Mouse (Mus musculus): ENCODE data around the gene Plcxd2. TPM values are rescaled to one million over a fixed set of nuclear protein-coding genes. Genes with fewer than 3 reads are reported as not detected.
A peak's percentile ranks its signal among the peaks of the same experiment; 100 is the strongest.

Plcxd2 gene
- polyA plus RNA-seq, 1 experiment from 2014 or later = 6.6 TPM

- no peak overlapping the region for H3K27ac ChIP-seq (ENCODE audit: low read depth)
- no peaks in the 10 kb centered on the region for H3K9me3 ChIP-seq (ENCODE audit: low read length)
- no peak overlapping the region for H3K9ac ChIP-seq (replicated peaks)
- H3K27me3 ChIP-seq (ENCODE audit: insufficient read depth, low read length) = no peaks in the 10 kb centered on the region
- no peak overlapping the region for H3K4me2 ChIP-seq (ENCODE audit: low read depth, low read length)
- no peak overlapping the region for H3K4me3 ChIP-seq (ENCODE audit: low read depth, low read length)
- TF ChIP-seq CTCF (IDR thresholded peaks at IDR 0.05; ENCODE audit: low read depth) (no peak), EP300 (IDR thresholded peaks at IDR 0.05; ENCODE audit: low read depth) (no peak)
- DNase-seq (no peak), ATAC-seq (no peak)
- H3K36me3 ChIP-seq (replicated peaks; ENCODE audit: insufficient read depth, low read length) = peaks cover 3% of the 10 kb centered on the region; the same call in 1 of the 2 replicates
- WGBS (ENCODE audit: insufficient replicate concordance) = 61% methylated on average over 8 of the region's 8 CpGs
- H3K4me1 ChIP-seq (ENCODE audit: insufficient read depth) = 0 out of 2 replicates have a peak, but pooled peaks cover 5% of the 10 kb centered on the region
Observed at GRCm38 (mm10) chr16:45963837-45964236, 46.2 kb downstream of the Plcxd2 start.

- DNase-seq = no peak
- Histone ChIP-seq H3K9me3 (ENCODE audit: low read length) (no peaks in the 10 kb centered on the region), H3K4me1 (ENCODE audit: insufficient read depth) (0 out of 2 replicates have a peak, but pooled peaks cover 5% of the 10 kb centered on the region), H3K36me3 (replicated peaks; ENCODE audit: insufficient read depth, low read length) (peaks cover 3% of the 10 kb centered on the region; the same call in 1 of the 2 replicates), H3K4me2 (ENCODE audit: low read depth, low read length) (no peak overlapping the region), H3K27me3 (ENCODE audit: insufficient read depth, low read length) (no peaks in the 10 kb centered on the region), H3K4me3 (ENCODE audit: low read depth, low read length) (no peak overlapping the region), H3K9ac (replicated peaks) (no peak overlapping the region), H3K27ac (ENCODE audit: low read depth) (no peak overlapping the region)
- 54% methylated on average over 5 of the region's 5 CpGs for WGBS (ENCODE audit: insufficient replicate concordance)
- no peak for ATAC-seq
- no peak for TF ChIP-seq CTCF (IDR thresholded peaks at IDR 0.05; ENCODE audit: low read depth)
- no peak for TF ChIP-seq EP300 (IDR thresholded peaks at IDR 0.05; ENCODE audit: low read depth)
Observed at GRCm38 (mm10) chr16:45963088-45963487, 46.9 kb downstream of the Plcxd2 start.

GRCm38 (mm10) chr16:45960978-45961377 lies 49.0 kb downstream of the Plcxd2 start:
- Histone ChIP-seq H3K4me2 (ENCODE audit: low read depth, low read length) (no peak overlapping the region), H3K4me1 (ENCODE audit: insufficient read depth) (0 out of 2 replicates have a peak, but pooled peaks cover 2% of the 10 kb centered on the region), H3K4me3 (ENCODE audit: low read depth, low read length) (no peak overlapping the region), H3K9me3 (ENCODE audit: low read length) (no peaks in the 10 kb centered on the region), H3K9ac (replicated peaks) (no peak overlapping the region), H3K27ac (ENCODE audit: low read depth) (no peak overlapping the region), H3K27me3 (ENCODE audit: insufficient read depth, low read length) (no peaks in the 10 kb centered on the region), H3K36me3 (replicated peaks; ENCODE audit: insufficient read depth, low read length) (peaks cover 3% of the 10 kb centered on the region; the same call in 1 of the 2 replicates)
- TF ChIP-seq EP300 (IDR thresholded peaks at IDR 0.05; ENCODE audit: low read depth) (no peak), CTCF (IDR thresholded peaks at IDR 0.05; ENCODE audit: low read depth) (no peak)
- ATAC-seq (no peak), DNase-seq (no peak)
- 64% methylated on average over 3 of the region's 3 CpGs for whole genome bisulfite sequencing (ENCODE audit: insufficient replicate concordance)

- Histone ChIP-seq H3K36me3 (replicated peaks; ENCODE audit: insufficient read depth, low read length) (no peaks in the 10 kb centered on the region), H3K9me3 (ENCODE audit: low read length) (no peaks in the 10 kb centered on the region), H3K27me3 (ENCODE audit: insufficient read depth, low read length) (no peaks in the 10 kb centered on the region), H3K9ac (replicated peaks) (no peak overlapping the region), H3K4me2 (ENCODE audit: low read depth, low read length) (no peak overlapping the region), H3K4me3 (ENCODE audit: low read depth, low read length) (no peak overlapping the region), H3K27ac (ENCODE audit: low read depth) (no peak overlapping the region), H3K4me1 (ENCODE audit: insufficient read depth) (no peaks in the 10 kb centered on the region)
- DNase-seq = no peak
- WGBS (ENCODE audit: insufficient replicate concordance) = 74% methylated on average over 4 of the region's 4 CpGs
- no peak for ATAC-seq
- TF ChIP-seq EP300 (IDR thresholded peaks at IDR 0.05; ENCODE audit: low read depth) (no peak), CTCF (IDR thresholded peaks at IDR 0.05; ENCODE audit: low read depth) (no peak)
Observed at GRCm38 (mm10) chr16:45956390-45956950, 53.5 kb downstream of the Plcxd2 start.

- no peak for TF ChIP-seq CTCF (IDR thresholded peaks at IDR 0.05; ENCODE audit: low read depth)
- no peak for TF ChIP-seq EP300 (IDR thresholded peaks at IDR 0.05; ENCODE audit: low read depth)
- Histone ChIP-seq H3K27me3 (ENCODE audit: insufficient read depth, low read length) (no peaks in the 10 kb centered on the region), H3K9ac (replicated peaks) (peak within 1 kb of the TSS; percentile 36), H3K4me1 (ENCODE audit: insufficient read depth) (no peaks in the 10 kb centered on the region), H3K9me3 (ENCODE audit: low read length) (no peaks in the 10 kb centered on the region), H3K27ac (ENCODE audit: low read depth) (peak within 1 kb of the TSS; percentile 68), H3K4me3 (ENCODE audit: low read depth, low read length) (peak within 1 kb of the TSS; percentile 42), H3K4me2 (ENCODE audit: low read depth, low read length) (peak within 1 kb of the TSS; percentile 64), H3K36me3 (replicated peaks; ENCODE audit: insufficient read depth, low read length) (no peaks in the 10 kb centered on the region)
- ATAC-seq (peak; percentile 70), DNase-seq (peak; percentile 17)
- 41% methylated on average over 4 of the region's 4 CpGs for WGBS (ENCODE audit: insufficient replicate concordance)
Observed at GRCm38 (mm10) chr16:45953394-45953793, 56.6 kb downstream of the Plcxd2 start, which contains the start of gene Phldb2. TSS of gene Phldb2 (minus strand) at chr16:45953598.

GRCm38 (mm10) chr16:45952501-45952900 lies 57.5 kb downstream of the Plcxd2 start:
- Histone ChIP-seq H3K4me2 (ENCODE audit: low read depth, low read length) (peak overlapping the region; percentile 64), H3K4me3 (ENCODE audit: low read depth, low read length) (peak overlapping the region; percentile 42), H3K27me3 (ENCODE audit: insufficient read depth, low read length) (no peaks in the 10 kb centered on the region), H3K9me3 (ENCODE audit: low read length) (no peaks in the 10 kb centered on the region), H3K36me3 (replicated peaks; ENCODE audit: insufficient read depth, low read length) (no peaks in the 10 kb centered on the region), H3K4me1 (ENCODE audit: insufficient read depth) (no peaks in the 10 kb centered on the region), H3K27ac (ENCODE audit: low read depth) (peak overlapping the region; percentile 68), H3K9ac (replicated peaks) (no peak overlapping the region)
- 29% methylated on average over 5 of the region's 5 CpGs for WGBS (ENCODE audit: insufficient replicate concordance)
- peak; percentile 79 for ATAC-seq
- TF ChIP-seq EP300 (IDR thresholded peaks at IDR 0.05; ENCODE audit: low read depth) (no peak), CTCF (IDR thresholded peaks at IDR 0.05; ENCODE audit: low read depth) (no peak)
- no peak for DNase-seq

Data from liver, postnatal 0 days (tissue).